Mouse (Mus musculus): Measurements from ENCODE around the gene Cd300ld2. TPM values are rescaled to one million over a fixed set of nuclear protein-coding genes. Genes with fewer than 3 reads are reported as not detected.
A peak's percentile ranks its signal among the peaks of the same experiment; 100 is the strongest.
"Not testable (repeated sequence)": the region's sequence is repeated elsewhere in the genome, so short reads cannot be mapped to it uniquely, and the experiment has no call there.

Gene Cd300ld2
- polyA plus RNA-seq (2012; rRNA removed) = not detected in 2 replicates

GRCm38 (mm10) chr11:115016093-115016492 lies at the start of gene Cd300ld2:
Gene Cd300ld2 (minus strand): TSS chr11:115016193.
- not testable (repeated sequence) for H3K4me3 ChIP-seq (replicated peaks; ENCODE audit: insufficient read depth, low read depth, low read length); DNase-seq; H3K4me1 ChIP-seq (ENCODE audit: control insufficient read depth, insufficient read depth, low read length); H3K27me3 ChIP-seq (ENCODE audit: control insufficient read depth, insufficient read depth, low read length); H3K27ac ChIP-seq (ENCODE audit: insufficient read depth, low read length)
- WGBS = no CpG with 5 or more reads among the region's 7 CpGs

DNA sequence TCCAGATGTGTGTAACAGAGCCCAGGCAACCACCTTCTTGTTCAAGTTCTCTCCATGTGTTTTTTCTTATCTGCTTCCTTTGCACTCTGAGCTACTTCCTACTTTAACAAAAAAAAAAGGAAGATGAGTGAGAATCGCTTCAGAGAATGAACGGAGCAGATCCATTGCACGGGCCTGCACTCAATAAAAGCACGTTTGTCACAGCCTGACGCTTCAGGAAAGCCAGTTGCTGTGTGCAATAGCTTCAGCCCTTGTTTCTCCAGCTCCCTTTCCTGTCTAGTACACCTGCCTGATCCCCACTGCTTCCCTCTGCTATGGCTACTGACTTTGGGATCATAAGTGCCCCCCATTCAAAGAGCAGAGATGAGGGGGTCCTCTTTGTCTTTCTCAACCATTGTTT lies 46.1 kb upstream of the Cd300ld2 start, which contains the start of gene Cd300e:
TSS of gene Cd300e (minus strand) at position 101 of the 400 bp plus-strand sequence.
- no peaks in the 10 kb centered on the region; the same call in 1 of the 2 replicates for H3K4me1 ChIP-seq (ENCODE audit: control insufficient read depth, insufficient read depth, low read length)
- H3K27me3 ChIP-seq (ENCODE audit: control insufficient read depth, insufficient read depth, low read length) = no peaks in the 10 kb centered on the region
- 66% methylated on average over 5 of the region's 5 CpGs for WGBS
- no peak within 1 kb of the TSS for H3K27ac ChIP-seq (ENCODE audit: insufficient read depth, low read length)
- TF ChIP-seq POLR2A (IDR thresholded peaks at IDR 0.05; ENCODE audit: borderline replicate concordance, insufficient read depth, low read length) = no peak
- TF ChIP-seq CTCF (IDR thresholded peaks at IDR 0.05; ENCODE audit: borderline replicate concordance, insufficient read depth, low read depth, low read length) = no peak
- H3K4me3 ChIP-seq (replicated peaks; ENCODE audit: insufficient read depth, low read depth, low read length) = no peak within 1 kb of the TSS
- DNase-seq = no peak

DNA sequence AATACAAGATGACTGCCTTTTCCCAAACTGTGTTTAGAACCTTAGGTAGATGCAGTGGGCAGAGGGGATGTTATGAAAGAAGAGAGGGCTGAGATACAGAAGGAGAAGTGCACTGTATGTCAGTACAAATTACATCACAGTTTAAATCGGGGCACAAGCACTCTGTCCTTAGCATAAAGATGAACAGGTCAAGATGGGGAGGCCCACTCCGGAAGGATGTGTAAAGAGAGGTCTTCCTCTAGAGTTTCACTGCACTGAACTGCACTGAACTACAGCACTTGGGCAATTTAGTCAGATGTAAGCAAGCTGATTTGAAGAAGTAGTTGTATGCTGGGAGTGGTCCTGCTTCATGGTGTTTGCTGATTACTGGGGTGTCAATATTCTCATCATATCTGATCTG lies 43.8 kb upstream of the Cd300ld2 start:
- Histone ChIP-seq H3K27me3 (ENCODE audit: control insufficient read depth, insufficient read depth, low read length) (no peaks in the 10 kb centered on the region), H3K4me3 (replicated peaks; ENCODE audit: insufficient read depth, low read depth, low read length) (no peak overlapping the region), H3K27ac (ENCODE audit: insufficient read depth, low read length) (no peak overlapping the region), H3K4me1 (ENCODE audit: control insufficient read depth, insufficient read depth, low read length) (peaks cover 4% of the 10 kb centered on the region; the same call in 1 of the 2 replicates)
- no peak for DNase-seq
- TF ChIP-seq CTCF (IDR thresholded peaks at IDR 0.05; ENCODE audit: borderline replicate concordance, insufficient read depth, low read depth, low read length) = no peak
- no peak for TF ChIP-seq POLR2A (IDR thresholded peaks at IDR 0.05; ENCODE audit: borderline replicate concordance, insufficient read depth, low read length)
- 80% methylated on average over 2 of the region's 2 CpGs for WGBS

DNA sequence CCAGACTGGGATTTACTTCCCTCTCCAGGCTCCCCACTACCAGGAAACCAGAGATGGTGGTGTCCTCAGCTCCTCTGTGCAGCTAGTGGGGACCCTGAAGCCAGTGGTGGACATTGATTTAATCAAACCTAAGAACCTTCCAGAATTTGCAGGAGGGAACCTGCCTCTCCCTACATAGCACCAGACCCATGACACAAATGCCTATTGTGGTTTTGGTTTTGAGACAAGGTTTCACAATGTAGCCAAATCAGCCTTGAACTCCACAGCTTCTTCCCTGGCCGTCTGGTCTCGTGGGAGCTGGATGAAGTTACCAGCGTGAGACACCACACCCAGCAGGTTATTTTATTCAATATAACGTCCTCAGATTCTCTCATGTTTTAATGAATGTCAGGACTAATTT lies 42.7 kb upstream of the Cd300ld2 start:
- no peak for DNase-seq
- Histone ChIP-seq H3K4me3 (replicated peaks; ENCODE audit: insufficient read depth, low read depth, low read length) (no peak overlapping the region), H3K27ac (ENCODE audit: insufficient read depth, low read length) (no peak overlapping the region), H3K27me3 (ENCODE audit: control insufficient read depth, insufficient read depth, low read length) (no peaks in the 10 kb centered on the region), H3K4me1 (ENCODE audit: control insufficient read depth, insufficient read depth, low read length) (peaks cover 6% of the 10 kb centered on the region; the same call in 1 of the 2 replicates)
- 88% methylated on average over 4 of the region's 4 CpGs for WGBS
- TF ChIP-seq POLR2A (IDR thresholded peaks at IDR 0.05; ENCODE audit: borderline replicate concordance, insufficient read depth, low read length) (no peak), CTCF (IDR thresholded peaks at IDR 0.05; ENCODE audit: borderline replicate concordance, insufficient read depth, low read depth, low read length) (no peak)

- Histone ChIP-seq H3K27me3 (ENCODE audit: control insufficient read depth, insufficient read depth, low read length) (no peaks in the 10 kb centered on the region), H3K4me3 (replicated peaks; ENCODE audit: insufficient read depth, low read depth, low read length) (no peak overlapping the region), H3K27ac (ENCODE audit: insufficient read depth, low read length) (no peak overlapping the region), H3K4me1 (ENCODE audit: control insufficient read depth, insufficient read depth, low read length) (peaks cover 20% of the 10 kb centered on the region)
- DNase-seq = peak in 1 of 2 experiments; percentile 20
- no peak for TF ChIP-seq CTCF (IDR thresholded peaks at IDR 0.05; ENCODE audit: borderline replicate concordance, insufficient read depth, low read depth, low read length)
- TF ChIP-seq POLR2A (IDR thresholded peaks at IDR 0.05; ENCODE audit: borderline replicate concordance, insufficient read depth, low read length) = no peak
These were observed 38.5 kb upstream of the Cd300ld2 start for GRCm38 (mm10) chr11:115054537-115054936.

GRCm38 (mm10) chr11:115052991-115053390 lies 37.0 kb upstream of the Cd300ld2 start:
- H3K27ac ChIP-seq (ENCODE audit: insufficient read depth, low read length) = no peak overlapping the region
- H3K4me1 ChIP-seq (ENCODE audit: control insufficient read depth, insufficient read depth, low read length) = peaks cover 29% of the 10 kb centered on the region
- TF ChIP-seq CTCF (IDR thresholded peaks at IDR 0.05; ENCODE audit: borderline replicate concordance, insufficient read depth, low read depth, low read length) (no peak), POLR2A (IDR thresholded peaks at IDR 0.05; ENCODE audit: borderline replicate concordance, insufficient read depth, low read length) (no peak)
- no peak overlapping the region for H3K4me3 ChIP-seq (replicated peaks; ENCODE audit: insufficient read depth, low read depth, low read length)
- 94% methylated on average over 1 of the region's 1 CpGs for WGBS
- no peaks in the 10 kb centered on the region for H3K27me3 ChIP-seq (ENCODE audit: control insufficient read depth, insufficient read depth, low read length)
- DNase-seq = no peak

DNA sequence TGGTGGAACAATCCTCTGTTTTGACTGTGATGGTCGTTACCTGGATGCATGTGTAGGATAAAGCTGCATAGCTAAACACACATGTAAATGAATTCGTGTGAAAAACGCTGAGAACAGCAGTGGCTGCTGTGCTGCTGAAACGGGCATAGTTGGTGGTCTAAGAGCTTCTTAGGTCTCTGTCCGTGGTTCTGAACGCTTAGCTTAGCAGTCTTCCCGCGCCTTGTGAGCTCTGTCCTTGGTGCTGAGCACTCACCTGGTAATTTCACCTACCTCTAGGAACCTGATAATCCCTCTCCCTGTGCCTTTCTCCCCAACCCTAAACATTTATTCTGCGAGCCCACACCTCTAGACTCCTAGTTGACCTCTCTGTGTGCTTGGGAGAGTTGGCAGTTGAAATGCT lies 36.2 kb upstream of the Cd300ld2 start:
- Histone ChIP-seq H3K4me3 (replicated peaks; ENCODE audit: insufficient read depth, low read depth, low read length) (no peak overlapping the region), H3K27me3 (ENCODE audit: control insufficient read depth, insufficient read depth, low read length) (no peaks in the 10 kb centered on the region), H3K4me1 (ENCODE audit: control insufficient read depth, insufficient read depth, low read length) (peaks cover 33% of the 10 kb centered on the region), H3K27ac (ENCODE audit: insufficient read depth, low read length) (peak overlapping the region; percentile 4; the same call in 1 of the 2 replicates)
- 72% methylated on average over 9 of the region's 9 CpGs for WGBS
- TF ChIP-seq POLR2A (IDR thresholded peaks at IDR 0.05; ENCODE audit: borderline replicate concordance, insufficient read depth, low read length) (no peak), CTCF (IDR thresholded peaks at IDR 0.05; ENCODE audit: borderline replicate concordance, insufficient read depth, low read depth, low read length) (no peak)
- DNase-seq = no peak

GRCm38 (mm10) chr11:115049282-115049895 lies 33.4 kb upstream of the Cd300ld2 start:
- no peaks in the 10 kb centered on the region for H3K27me3 ChIP-seq (ENCODE audit: control insufficient read depth, insufficient read depth, low read length)
- peak; percentile 96 to 98 for DNase-seq

More at GRCm38 (mm10) chr11:115049282-115049895, 33.4 kb upstream of the Cd300ld2 start:
- TF ChIP-seq CTCF (IDR thresholded peaks at IDR 0.05; ENCODE audit: borderline replicate concordance, insufficient read depth, low read depth, low read length) = peak; percentile 41; the same call in 1 of the 2 replicates
- TF ChIP-seq POLR2A (IDR thresholded peaks at IDR 0.05; ENCODE audit: borderline replicate concordance, insufficient read depth, low read length) = peak; percentile 47; the same call in 1 of the 2 replicates
- H3K4me1 ChIP-seq (ENCODE audit: control insufficient read depth, insufficient read depth, low read length) = peaks cover 28% of the 10 kb centered on the region
- WGBS = 9% methylated on average over 3 of the region's 3 CpGs
- H3K27ac ChIP-seq (ENCODE audit: insufficient read depth, low read length) = peak overlapping the region; percentile 95; the same call in 1 of the 2 replicates
- H3K4me3 ChIP-seq (replicated peaks; ENCODE audit: insufficient read depth, low read depth, low read length) = no peak overlapping the region

Measured in cerebellum, adult 2 months (tissue).